Mouse (Mus musculus) frontal cortex, adult (tissue): ENCODE data around the gene Trp53i11.

Source experiments
- ATAC-seq: cut with Nextera tagmentation; 2 replicates; pipeline ENCODE4 v1.9.2; 2017; ENCODE audit warnings: mild to moderate bottlenecking, moderate library complexity, mixed read lengths; ENCODE audit not compliant: low TSS enrichment

Trp53i11 gene

DNA sequence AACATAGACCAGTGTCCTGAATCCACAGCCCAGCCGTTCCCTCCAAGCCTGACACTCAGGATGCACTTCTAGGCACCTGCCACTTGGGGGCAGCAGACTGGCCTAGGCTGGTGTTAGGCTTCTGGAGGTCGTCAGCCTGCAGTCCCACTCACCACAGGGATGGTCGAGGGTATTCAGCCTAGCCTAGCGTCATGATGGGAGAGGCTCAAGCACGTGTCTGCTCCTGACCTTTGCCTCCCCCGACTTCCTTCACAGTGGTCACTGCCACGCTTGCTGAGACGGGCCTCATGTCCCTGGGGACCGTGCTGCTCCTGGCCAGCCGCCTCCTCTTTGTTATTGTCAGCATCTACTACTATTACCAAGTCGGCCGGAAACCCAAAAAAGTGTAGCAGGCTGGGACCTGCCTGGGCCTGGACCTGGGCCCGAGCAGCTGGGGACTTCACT lies 12.2 kb downstream of the Trp53i11 start:
- 0 out of 2 replicates have a peak, but pooled peaks have one; percentile 21 for ATAC-seq

GRCm38 (mm10) chr2:93200681-93201340 lies 13.5 kb downstream of the Trp53i11 start:
- no peak for ATAC-seq

- ATAC-seq, result no peak
Measured at GRCm38 (mm10) chr2:93201997-93202396, 14.6 kb downstream of the Trp53i11 start.

GRCm38 (mm10) chr2:93202782-93203181 lies 15.4 kb downstream of the Trp53i11 start:
- ATAC-seq, result no peak

DNA sequence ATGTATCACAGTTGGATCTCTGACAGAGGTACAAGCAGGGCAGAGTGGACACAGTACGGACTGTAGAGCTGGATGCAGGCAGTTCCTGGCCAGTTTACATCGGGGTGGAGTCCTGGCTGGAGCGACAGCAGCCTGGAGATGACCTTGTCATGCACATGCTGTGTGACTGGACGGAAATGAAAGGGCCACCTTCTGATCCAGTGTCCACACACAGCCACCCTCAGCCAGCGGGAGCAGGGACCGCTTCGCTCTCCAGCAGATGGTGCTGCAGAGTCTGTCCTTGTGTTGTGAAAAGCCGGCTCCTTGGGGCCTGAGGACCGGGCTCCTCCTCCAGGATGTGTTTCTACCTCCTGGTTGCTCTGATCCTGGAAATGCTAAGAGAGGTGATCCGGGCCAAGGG lies 16.3 kb downstream of the Trp53i11 start:
- ATAC-seq, result peak; percentile 88

DNA sequence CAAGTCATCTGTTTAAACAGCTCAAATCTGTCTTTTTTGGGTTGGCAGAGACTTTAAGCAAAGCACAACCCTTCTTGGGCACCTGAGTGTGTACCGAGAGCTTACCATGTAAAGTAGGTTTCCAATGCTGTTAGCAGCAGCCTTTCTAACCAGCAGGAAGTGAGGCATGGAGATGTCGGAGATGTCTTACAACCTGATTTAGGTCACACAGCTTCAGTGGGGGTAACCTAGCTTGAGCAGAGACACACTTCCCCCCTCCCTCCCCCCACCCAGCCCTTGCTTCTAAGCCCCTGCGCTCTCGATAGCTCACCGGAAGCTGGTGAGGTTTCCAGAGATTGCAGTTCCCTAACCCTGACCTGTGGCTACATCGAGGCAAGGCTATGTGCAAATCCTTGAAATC lies 17.2 kb downstream of the Trp53i11 start:
- no peak for ATAC-seq

DNA sequence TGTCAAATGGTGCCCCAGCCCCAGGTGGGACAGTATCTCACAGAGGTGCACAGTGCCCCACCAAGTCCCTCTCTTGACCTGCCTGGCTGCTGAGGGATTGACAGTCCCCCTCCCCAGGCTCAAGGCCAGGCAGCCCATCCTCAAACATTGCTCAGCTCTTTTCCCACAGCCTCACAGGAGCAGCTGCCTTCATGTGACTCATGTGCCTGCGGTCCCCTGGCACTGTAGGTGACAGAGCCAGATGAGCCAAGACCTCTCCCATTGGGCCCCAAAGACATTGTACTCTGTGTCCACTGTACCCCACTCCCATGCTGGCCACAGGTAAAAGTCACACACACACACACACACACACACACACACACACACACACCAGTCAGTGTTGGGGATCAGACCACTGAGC lies 18.8 kb downstream of the Trp53i11 start:
- no peak for ATAC-seq

DNA sequence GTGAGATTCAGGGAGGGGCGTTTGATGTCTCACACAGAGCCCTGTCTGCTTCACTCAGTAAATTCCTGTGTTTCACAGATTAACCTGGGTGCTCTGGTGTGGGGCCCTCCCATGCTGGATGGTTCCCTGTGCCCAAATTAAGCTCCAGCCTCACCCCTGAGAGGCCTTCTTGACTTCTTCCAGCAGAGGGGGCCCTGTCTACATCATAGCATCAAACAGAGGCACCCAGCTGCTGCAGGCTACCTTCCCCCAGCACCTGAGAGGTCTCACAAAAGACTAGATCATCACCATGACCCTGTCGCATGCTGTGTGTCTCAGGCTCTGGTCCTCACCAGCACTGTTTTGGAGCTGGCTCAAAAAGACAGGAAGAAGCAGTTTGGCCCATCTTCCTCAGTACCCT lies 25.0 kb downstream of the Trp53i11 start:
- ATAC-seq, result no peak

DNA sequence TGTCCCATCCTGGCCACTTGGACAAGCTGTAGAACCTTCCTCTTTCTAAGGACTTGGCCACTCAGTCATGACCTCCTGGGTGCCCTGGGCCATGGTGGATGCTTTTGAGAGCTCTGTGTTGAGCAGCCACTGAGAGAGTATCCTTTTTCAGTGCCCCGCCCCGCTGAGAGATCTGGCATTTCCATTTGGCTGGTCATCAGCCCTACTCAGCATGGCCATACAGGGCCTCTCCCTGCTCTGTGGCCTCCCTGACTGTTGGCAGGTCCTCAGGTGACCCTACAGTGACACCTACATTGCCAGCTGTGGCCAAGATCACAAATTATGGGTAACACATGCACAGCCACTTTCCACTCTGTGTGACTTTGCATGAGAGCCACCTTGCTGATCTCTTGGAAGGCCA lies 25.5 kb downstream of the Trp53i11 start:
- no peak for ATAC-seq

DNA sequence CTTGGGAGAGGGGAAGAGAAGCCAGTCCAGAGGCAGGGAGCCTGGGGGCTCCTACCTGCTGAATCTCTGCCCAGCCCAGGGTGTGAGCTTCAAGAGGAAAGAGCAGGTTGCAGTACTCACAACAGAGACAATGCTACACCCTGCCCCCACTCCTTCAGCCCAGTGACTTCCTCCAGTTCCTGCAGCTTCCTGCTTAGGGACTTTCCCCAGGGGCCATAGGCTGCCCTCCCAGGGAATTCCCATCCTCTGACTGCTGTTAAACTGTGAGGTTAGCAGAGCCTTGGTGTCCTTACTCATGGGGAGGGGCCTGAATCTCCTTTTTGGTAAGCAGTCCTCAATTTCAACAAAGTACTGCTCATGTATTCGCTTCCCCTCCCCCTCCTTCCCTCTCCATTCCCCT lies 26.8 kb downstream of the Trp53i11 start:
- ATAC-seq, result no peak

DNA sequence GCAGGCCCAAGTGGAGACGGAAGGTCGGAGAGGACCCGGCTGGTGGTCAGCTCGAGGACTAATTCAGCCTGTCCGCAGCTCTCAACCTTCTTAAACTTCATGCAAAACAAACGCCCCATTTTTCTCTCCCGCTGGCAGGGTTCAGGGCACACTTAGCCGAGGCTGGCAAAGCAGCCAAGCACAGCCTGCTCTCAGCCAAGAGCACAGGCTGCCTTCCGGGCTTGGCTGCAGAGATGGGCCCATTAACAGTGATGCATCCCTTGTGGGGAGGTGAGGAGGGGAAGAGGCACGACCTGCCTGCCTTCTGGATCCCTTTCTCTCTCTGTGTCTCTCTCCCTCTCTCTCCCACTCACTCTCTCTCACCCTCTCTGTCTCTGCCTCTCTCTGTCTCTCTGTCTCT lies 28.4 kb downstream of the Trp53i11 start:
- no peak for ATAC-seq

DNA sequence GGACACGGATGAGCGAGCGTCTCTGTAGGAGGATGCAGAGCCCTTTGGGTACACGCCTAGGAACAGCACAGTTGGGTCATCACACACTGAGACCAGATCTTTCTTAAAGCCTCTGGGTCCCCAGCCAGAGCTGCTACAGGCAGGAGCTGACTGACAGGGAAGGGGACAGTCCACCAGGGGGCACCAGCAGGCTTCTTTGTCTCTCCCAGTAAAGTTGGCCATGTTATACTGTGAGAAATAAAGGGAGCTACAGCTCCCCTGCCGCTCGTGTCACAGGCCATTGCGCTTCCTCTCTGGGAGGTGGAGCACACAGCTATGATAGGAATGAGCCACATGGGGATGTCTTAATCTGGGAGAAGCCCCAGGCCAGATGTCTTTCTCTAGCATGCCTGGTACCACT lies 29.7 kb downstream of the Trp53i11 start:
- ATAC-seq, result peak; percentile 90

DNA sequence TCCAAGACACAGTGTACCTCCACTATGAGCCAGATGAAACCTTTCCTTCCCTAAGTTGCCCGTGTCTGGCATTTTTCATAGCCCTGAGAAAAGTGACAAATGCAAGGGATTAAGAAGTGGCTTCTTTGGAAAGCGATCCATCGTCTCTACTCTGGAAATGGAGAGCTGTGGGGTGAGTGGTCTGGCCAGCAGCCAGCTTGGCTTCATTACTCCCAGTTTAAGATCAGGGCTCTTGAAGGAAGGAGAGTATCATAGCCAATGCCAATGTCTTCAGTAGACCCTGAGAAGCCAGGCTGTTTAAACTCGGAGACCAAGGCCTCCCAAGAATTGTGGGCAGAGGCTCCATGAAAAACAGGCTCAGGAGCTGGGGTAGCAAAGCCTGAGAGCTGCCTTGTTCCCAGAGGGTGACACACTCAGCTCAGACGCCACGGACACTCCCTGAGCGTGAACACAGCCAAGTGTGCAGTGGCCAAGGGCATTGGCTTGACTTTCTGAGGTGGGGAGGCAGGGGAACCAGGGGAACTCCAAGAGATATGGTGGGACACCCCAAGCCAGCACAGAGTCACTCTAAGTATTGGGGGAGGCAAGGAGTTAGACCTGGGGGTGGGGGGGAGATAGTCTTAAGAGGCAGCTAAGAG lies 31.1 kb downstream of the Trp53i11 start:
- no peak for ATAC-seq

DNA sequence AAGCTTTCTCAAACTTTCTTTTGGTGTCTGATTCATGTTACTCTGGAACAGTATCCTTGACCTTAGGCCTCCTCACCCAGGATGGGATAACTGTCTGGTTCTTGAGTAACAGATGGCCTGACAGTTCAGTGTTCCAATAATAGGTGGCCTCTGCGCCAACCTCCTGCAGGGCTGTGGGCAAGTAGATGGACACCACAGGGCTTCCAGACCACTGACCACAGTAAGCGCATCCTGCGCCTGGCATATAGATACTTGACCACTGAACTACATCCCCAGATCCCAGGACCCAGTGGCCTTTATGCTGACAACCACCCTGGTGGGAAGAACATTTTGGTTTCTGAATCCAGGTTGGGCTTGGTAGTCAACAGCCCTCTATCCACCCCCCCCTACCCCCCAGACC lies 32.2 kb downstream of the Trp53i11 start:
- ATAC-seq, result no peak

GRCm38 (mm10) chr2:93220447-93220846 lies 33.1 kb downstream of the Trp53i11 start:
- no peak for ATAC-seq

GRCm38 (mm10) chr2:93223463-93223862 lies 36.1 kb downstream of the Trp53i11 start:
- no peak for ATAC-seq

GRCm38 (mm10) chr2:93226606-93227595 lies 39.6 kb downstream of the Trp53i11 start:
- peak; percentile 83 for ATAC-seq

GRCm38 (mm10) chr2:93227713-93228479 lies 40.5 kb downstream of the Trp53i11 start:
- peak; percentile 57 for ATAC-seq

DNA sequence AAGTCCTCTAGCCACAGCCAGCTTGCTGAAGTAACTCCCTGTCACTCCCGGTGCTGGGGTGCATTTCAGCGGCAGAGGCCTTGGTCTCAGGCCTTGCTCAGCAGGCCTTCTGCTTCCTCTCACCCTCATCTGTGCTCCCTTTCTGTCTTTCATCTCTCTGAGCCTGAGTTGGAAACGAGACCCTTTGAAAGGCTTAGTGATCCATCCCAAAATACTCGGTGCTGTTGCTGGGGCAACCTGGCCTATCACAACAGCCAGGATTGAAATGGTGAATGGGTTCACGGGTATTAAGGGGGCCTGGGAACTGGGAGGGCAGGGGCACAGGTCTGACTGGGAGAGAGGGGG lies 41.1 kb downstream of the Trp53i11 start:
- no peak for ATAC-seq

- no peak for ATAC-seq
Measured at GRCm38 (mm10) chr2:93232141-93232540, 44.8 kb downstream of the Trp53i11 start.

- ATAC-seq, result no peak
Measured at GRCm38 (mm10) chr2:93237055-93237454, 49.7 kb downstream of the Trp53i11 start.

DNA sequence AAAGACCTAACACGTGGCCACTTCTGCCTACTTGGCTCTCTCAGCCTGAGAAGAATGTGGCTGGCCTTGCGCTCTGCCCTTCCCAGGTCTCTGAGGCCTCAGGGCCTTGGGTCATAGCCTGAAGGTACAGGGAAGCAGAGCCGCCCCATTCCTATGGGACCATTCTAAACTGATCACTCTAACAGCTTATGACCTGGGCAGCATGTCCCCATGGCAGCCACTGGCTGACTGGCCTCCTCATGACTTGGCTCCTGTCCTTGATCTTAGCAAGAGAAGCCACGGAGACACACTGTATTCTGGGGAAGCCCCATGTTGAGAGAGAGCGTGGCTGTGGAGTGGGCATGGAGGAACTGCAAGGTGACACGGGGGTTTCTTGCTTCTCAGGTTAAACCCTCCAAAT lies 51.5 kb downstream of the Trp53i11 start:
- ATAC-seq, result no peak
